Mouse (Mus musculus): ENCODE results near the gene Zbtb45. TPM values are rescaled to one million over a fixed set of nuclear protein-coding genes. Genes with fewer than 3 reads are reported as not detected.

Zbtb45 gene
- polyA plus RNA-seq, 1 experiment from 2014 or later: 15.1 TPM

DNA sequence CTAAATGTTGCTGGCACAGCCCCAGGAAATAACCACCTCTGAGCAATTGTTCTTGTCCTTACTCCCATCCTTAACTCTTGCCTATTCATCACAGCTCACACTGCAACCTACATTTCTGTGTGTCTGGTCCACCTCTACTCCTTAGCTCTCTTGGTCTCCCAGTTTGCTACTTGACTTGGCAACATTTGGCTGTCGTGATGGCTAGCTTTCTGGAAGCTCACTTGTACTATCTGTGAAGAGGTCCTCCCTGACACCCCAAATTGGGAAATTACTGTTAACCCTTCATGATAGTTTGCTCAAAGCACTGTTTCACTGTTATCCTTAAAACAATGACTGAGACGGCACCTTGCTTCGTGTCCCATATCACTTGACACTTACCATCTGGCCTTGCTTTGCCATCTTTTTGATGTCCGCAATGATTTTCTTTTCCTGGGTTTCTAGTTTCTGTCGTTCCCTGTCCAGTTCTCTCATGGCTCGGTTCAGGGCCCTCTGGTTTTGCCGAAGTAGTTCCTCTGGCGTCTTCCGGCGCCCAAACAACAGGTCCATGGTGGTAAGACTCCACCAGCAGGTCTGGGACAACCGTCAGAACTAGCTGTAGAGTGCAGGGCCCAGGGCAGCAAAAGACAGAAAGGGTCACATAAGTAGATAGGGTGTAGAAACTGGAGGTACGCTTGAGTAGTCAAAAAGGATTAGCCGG lies 23.8 kb upstream of the Zbtb45 start:
- H3K27ac ChIP-seq (replicated peaks): peak overlapping the region; percentile 93
- H3K36me3 ChIP-seq: peaks cover 70% of the 10 kb centered on the region
- H3K9me3 ChIP-seq: no peaks in the 10 kb centered on the region
- ATAC-seq (ENCODE audit: extremely low read depth, insufficient number of reproducible peaks, low FRiP score, low TSS enrichment): no peak
- H3K4me3 ChIP-seq: peak overlapping the region; percentile 87
- 43% methylated on average over 13 of the region's 13 CpGs for whole genome bisulfite sequencing
- peak overlapping the region; percentile 96 for H3K4me2 ChIP-seq
- H3K27me3 ChIP-seq (replicated peaks): no peaks in the 10 kb centered on the region
- peak overlapping the region; percentile 94 for H3K9ac ChIP-seq
- peaks cover 37% of the 10 kb centered on the region for H3K4me1 ChIP-seq

- 91% methylated on average over 7 of the region's 7 CpGs for WGBS
- Histone ChIP-seq H3K9ac (no peak overlapping the region; the same call in 1 of the 2 replicates), H3K4me1 (peaks cover 37% of the 10 kb centered on the region), H3K36me3 (peaks cover 81% of the 10 kb centered on the region), H3K27me3 (replicated peaks) (no peaks in the 10 kb centered on the region), H3K9me3 (no peaks in the 10 kb centered on the region), H3K4me2 (no peak overlapping the region), H3K27ac (replicated peaks) (no peak overlapping the region), H3K4me3 (no peak overlapping the region)
- no peak for ATAC-seq (ENCODE audit: extremely low read depth, insufficient number of reproducible peaks, low FRiP score, low TSS enrichment)
These were observed 22.7 kb upstream of the Zbtb45 start for GRCm38 (mm10) chr7:13032541-13032940.

GRCm38 (mm10) chr7:13031983-13032382 lies 22.1 kb upstream of the Zbtb45 start:
- H3K27ac ChIP-seq (replicated peaks): no peak overlapping the region
- no peak overlapping the region for H3K4me2 ChIP-seq
- H3K4me3 ChIP-seq: no peak overlapping the region
- H3K9ac ChIP-seq: no peak overlapping the region
- no peak for ATAC-seq (ENCODE audit: extremely low read depth, insufficient number of reproducible peaks, low FRiP score, low TSS enrichment)
- H3K27me3 ChIP-seq (replicated peaks): no peaks in the 10 kb centered on the region
- peaks cover 86% of the 10 kb centered on the region for H3K36me3 ChIP-seq
- H3K4me1 ChIP-seq: peaks cover 43% of the 10 kb centered on the region
- H3K9me3 ChIP-seq: no peaks in the 10 kb centered on the region
- WGBS: 88% methylated on average over 2 of the region's 2 CpGs

- WGBS: 73% methylated on average over 5 of the region's 5 CpGs
- no peak for ATAC-seq (ENCODE audit: extremely low read depth, insufficient number of reproducible peaks, low FRiP score, low TSS enrichment)
- Histone ChIP-seq H3K27ac (replicated peaks) (no peak overlapping the region), H3K4me2 (no peak overlapping the region), H3K36me3 (peaks cover 90% of the 10 kb centered on the region), H3K4me3 (no peak overlapping the region), H3K9ac (no peak overlapping the region), H3K9me3 (no peaks in the 10 kb centered on the region), H3K27me3 (replicated peaks) (no peaks in the 10 kb centered on the region), H3K4me1 (peaks cover 43% of the 10 kb centered on the region)
These were observed 21.2 kb upstream of the Zbtb45 start for GRCm38 (mm10) chr7:13031069-13031468.

DNA sequence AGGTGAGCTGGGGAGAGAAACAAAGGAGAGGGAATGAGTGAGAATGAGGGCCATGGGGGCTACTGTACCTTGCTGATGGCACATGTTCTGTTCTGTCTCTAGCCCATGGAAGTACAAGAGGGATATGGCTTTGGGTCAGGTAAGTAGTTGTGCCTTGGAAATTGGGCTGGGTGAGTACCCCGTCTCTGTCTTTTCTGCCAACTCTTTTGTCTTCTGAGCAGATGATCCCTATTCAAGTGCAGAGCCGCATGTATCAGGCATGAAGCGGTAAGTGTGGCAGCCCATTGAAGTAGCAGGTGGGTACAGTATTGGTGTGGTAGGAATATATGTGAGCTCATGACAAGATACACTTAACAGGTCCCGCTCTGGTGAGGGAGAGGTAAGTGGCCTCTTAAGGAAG lies 19.2 kb upstream of the Zbtb45 start:
- H3K9me3 ChIP-seq: no peaks in the 10 kb centered on the region
- WGBS: 88% methylated on average over 4 of the region's 4 CpGs
- H3K27me3 ChIP-seq (replicated peaks): no peaks in the 10 kb centered on the region
- H3K9ac ChIP-seq: peak overlapping the region; percentile 14; the same call in 1 of the 2 replicates
- H3K27ac ChIP-seq (replicated peaks): no peak overlapping the region
- no peak overlapping the region for H3K4me2 ChIP-seq
- peaks cover 86% of the 10 kb centered on the region for H3K36me3 ChIP-seq
- ATAC-seq (ENCODE audit: extremely low read depth, insufficient number of reproducible peaks, low FRiP score, low TSS enrichment): no peak
- H3K4me3 ChIP-seq: no peak overlapping the region
- H3K4me1 ChIP-seq: peaks cover 35% of the 10 kb centered on the region

DNA sequence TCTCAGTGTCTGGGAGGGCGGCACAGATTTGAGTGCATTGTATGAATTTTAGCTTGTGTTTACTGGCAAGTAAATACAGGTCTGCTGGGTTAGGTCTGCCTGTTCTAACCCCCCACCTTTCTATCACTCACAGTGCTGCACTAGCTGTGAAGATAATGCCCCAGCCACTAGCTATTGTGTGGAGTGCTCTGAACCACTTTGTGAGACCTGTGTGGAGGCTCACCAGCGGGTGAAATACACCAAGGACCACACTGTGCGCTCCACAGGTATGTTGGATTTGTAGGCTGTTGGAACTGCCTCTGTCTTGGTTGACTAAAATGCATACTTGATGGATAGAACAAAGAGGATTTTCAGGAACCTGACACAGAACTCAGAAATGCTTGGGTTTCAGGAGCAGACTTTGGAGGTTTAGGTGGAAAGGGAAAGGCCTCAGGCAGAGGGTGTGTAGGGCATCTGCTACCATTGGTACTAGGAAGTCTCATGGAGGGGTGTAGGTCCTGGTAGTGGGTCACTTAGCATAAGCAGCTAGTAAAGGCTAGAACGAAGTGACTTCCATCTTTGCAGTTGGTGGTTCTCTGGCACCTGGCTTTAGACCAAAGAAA lies 15.8 kb upstream of the Zbtb45 start:
- peaks cover 28% of the 10 kb centered on the region for H3K4me1 ChIP-seq
- WGBS: 24% methylated on average over 4 of the region's 4 CpGs
- H3K36me3 ChIP-seq: peaks cover 54% of the 10 kb centered on the region
- peak overlapping the region; percentile 97 for H3K4me3 ChIP-seq
- H3K27ac ChIP-seq (replicated peaks): peak overlapping the region; percentile 100
- H3K9me3 ChIP-seq: no peaks in the 10 kb centered on the region
- no peak for ATAC-seq (ENCODE audit: extremely low read depth, insufficient number of reproducible peaks, low FRiP score, low TSS enrichment)
- H3K4me2 ChIP-seq: peak overlapping the region; percentile 93
- H3K9ac ChIP-seq: peak overlapping the region; percentile 99
- H3K27me3 ChIP-seq (replicated peaks): no peaks in the 10 kb centered on the region

GRCm38 (mm10) chr7:13024805-13025204 lies 15.0 kb upstream of the Zbtb45 start:
- H3K9ac ChIP-seq: peak overlapping the region; percentile 99
- WGBS: 2% methylated on average over 42 of the region's 44 CpGs
- peak overlapping the region; percentile 93 for H3K4me2 ChIP-seq
- peaks cover 28% of the 10 kb centered on the region for H3K4me1 ChIP-seq
- peaks cover 46% of the 10 kb centered on the region for H3K36me3 ChIP-seq
- no peaks in the 10 kb centered on the region for H3K27me3 ChIP-seq (replicated peaks)
- H3K27ac ChIP-seq (replicated peaks): peak overlapping the region; percentile 100
- peak overlapping the region; percentile 97 for H3K4me3 ChIP-seq
- peak; percentile 54 for ATAC-seq (ENCODE audit: extremely low read depth, insufficient number of reproducible peaks, low FRiP score, low TSS enrichment)
- no peaks in the 10 kb centered on the region for H3K9me3 ChIP-seq

- ATAC-seq (ENCODE audit: extremely low read depth, insufficient number of reproducible peaks, low FRiP score, low TSS enrichment): peak; percentile 81
- Histone ChIP-seq H3K9me3 (no peaks in the 10 kb centered on the region), H3K27me3 (replicated peaks) (no peaks in the 10 kb centered on the region), H3K4me3 (peak overlapping the region; percentile 97), H3K4me2 (peak overlapping the region; percentile 93), H3K27ac (replicated peaks) (peak overlapping the region; percentile 100), H3K9ac (peak overlapping the region; percentile 99), H3K36me3 (peaks cover 40% of the 10 kb centered on the region), H3K4me1 (peaks cover 28% of the 10 kb centered on the region)
- under 1% methylated on average over 90 of the region's 95 CpGs for WGBS
These were observed 14.3 kb upstream of the Zbtb45 start for GRCm38 (mm10) chr7:13023928-13024731.

GRCm38 (mm10) chr7:13022773-13023535 lies 13.1 kb upstream of the Zbtb45 start:
- peaks cover 28% of the 10 kb centered on the region for H3K4me1 ChIP-seq
- H3K9me3 ChIP-seq: no peaks in the 10 kb centered on the region
- WGBS: 6% methylated on average over 31 of the region's 31 CpGs
- H3K4me3 ChIP-seq: peak overlapping the region; percentile 97
- peak overlapping the region; percentile 100 for H3K27ac ChIP-seq (replicated peaks)
- H3K36me3 ChIP-seq: peaks cover 28% of the 10 kb centered on the region
- ATAC-seq (ENCODE audit: extremely low read depth, insufficient number of reproducible peaks, low FRiP score, low TSS enrichment): peak; percentile 42; the same call in 1 of the 2 replicates
- peak overlapping the region; percentile 93 for H3K4me2 ChIP-seq
- H3K9ac ChIP-seq: peak overlapping the region; percentile 99
- H3K27me3 ChIP-seq (replicated peaks): no peaks in the 10 kb centered on the region

DNA sequence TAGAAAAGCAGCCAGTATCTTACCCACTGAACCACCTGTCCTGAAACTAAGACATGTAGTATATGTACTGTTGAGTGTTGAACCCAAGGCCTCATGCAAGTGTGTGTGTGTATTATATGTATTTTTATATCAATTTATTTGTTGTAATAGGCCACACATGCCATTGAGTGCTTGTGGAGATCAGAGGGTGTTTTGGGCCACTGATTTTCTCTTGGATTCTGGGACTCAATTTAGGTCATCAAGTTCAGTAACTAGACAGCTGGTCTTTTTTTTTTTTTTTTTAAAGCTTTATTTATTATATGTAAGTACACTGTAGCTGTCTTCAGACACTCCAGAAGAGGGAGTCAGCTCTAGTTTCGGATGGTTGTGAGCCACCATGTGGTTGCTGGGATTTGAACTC lies 5.4 kb upstream of the Zbtb45 start:
- WGBS: 75% methylated on average over 1 of the region's 1 CpGs
- Histone ChIP-seq H3K36me3 (no peaks in the 10 kb centered on the region), H3K9ac (no peak overlapping the region), H3K27me3 (replicated peaks) (no peaks in the 10 kb centered on the region), H3K4me3 (no peak overlapping the region), H3K4me1 (peaks cover 6% of the 10 kb centered on the region), H3K4me2 (no peak overlapping the region), H3K27ac (replicated peaks) (no peak overlapping the region), H3K9me3 (no peaks in the 10 kb centered on the region)
- no peak for ATAC-seq (ENCODE audit: extremely low read depth, insufficient number of reproducible peaks, low FRiP score, low TSS enrichment)

Measured in heart, embryonic 13.5 days (tissue).